ENCODE assay signal across 23 mouse cellular contexts in genomic region chr5:36844490-36844889, GRCm38 (mm10). TPM values are rescaled to one million over a fixed set of nuclear protein-coding genes. Genes with fewer than 3 reads are reported as not detected.
DNase-seq lines count a peak whose midpoint lies in the region; ATAC-seq and TF ChIP-seq lines count a peak whose summit lies in the region.
"Had no signal": no experiment of that assay in that cellular context is flagged by ENCODE, and none has a peak within 500 bp of the region (broad histone marks: within the 10 kb centered on the region; RNA-seq: fewer than 3 reads in every experiment).

No protein-coding gene starts in this region.

- H3K4me1 ChIP-seq in neural tube, embryonic 13.5 days (replicated peaks) = peaks cover 9% of the 10 kb centered on the region
- H3K4me1 ChIP-seq: forebrain, embryonic 13.5 days; limb, embryonic 12.5 days had no signal

- H3K4me2 ChIP-seq in neural tube, embryonic 13.5 days = no peak overlapping the region
- H3K4me2 ChIP-seq: embryonic facial prominence, embryonic 15.5 days; forebrain, embryonic 13.5 days; heart, embryonic 11.5 days; limb, embryonic 12.5 days had no signal

- no peak overlapping the region for H3K4me3 ChIP-seq in neural tube, embryonic 13.5 days
- no peak overlapping the region for H3K4me3 ChIP-seq in gastrocnemius, adult 2 months
- H3K4me3 ChIP-seq: embryonic facial prominence, embryonic 15.5 days; forebrain, embryonic 13.5 days; limb, embryonic 12.5 days; megakaryocyte, embryonic 14.5 days had no signal

- no peak for TF ChIP-seq CTCF in brain, embryonic 14.5 days (IDR thresholded peaks at IDR 0.05; ENCODE audit: borderline replicate concordance, extremely low read depth, insufficient read depth, insufficient read length)
- TF ChIP-seq CTCF in gastrocnemius, adult 2 months (IDR thresholded peaks at IDR 0.05) = no peak

- DNase-seq in left cerebral cortex, adult 11 months (ENCODE audit: low spot score) = peak; percentile 51
- DNase-seq in left cerebral cortex, postnatal 10 days (ENCODE audit: extremely low spot score in 1 of 2, low spot score in 2 of 2) = no peak
- peak; percentile 85 for DNase-seq in brain, adult 2 months (ENCODE audit: low read depth, low spot score)
- peak; percentile 29 for DNase-seq in brain, embryonic 14.5 days (ENCODE audit: low read depth)
- DNase-seq in kidney, adult 11 months = no peak
- no peak for DNase-seq in gastrocnemius, adult 2 months
- DNase-seq: adrenal gland, adult 8-10 months; cerebellum, adult 8-10 months; gastrocnemius, postnatal 36 days; kidney, postnatal 14 days; thymus, adult 18-20 months had no signal

- no peaks in the 10 kb centered on the region for H3K9me3 ChIP-seq in neural tube, embryonic 13.5 days
- H3K9me3 ChIP-seq: embryonic facial prominence, embryonic 15.5 days; forebrain, embryonic 13.5 days; limb, embryonic 12.5 days had no signal

- 20% methylated on average over 10 of the region's 10 CpGs for WGBS in neural tube, embryonic 13.5 days

- intact Hi-C loops in left cerebral cortex, postnatal 10 days (cut with DNase I) = loop anchor here (2.0 kb wide), 1 partner anchor 22 kb away; no protein-coding TSS in a partner anchor
- intact Hi-C loops in gastrocnemius, adult 2 months (cut with DNase I) = no loop called here

- H3K27ac ChIP-seq in neural tube, embryonic 13.5 days (replicated peaks) = peak overlapping the region; percentile 90
- no peak overlapping the region for H3K27ac ChIP-seq in gastrocnemius, adult 2 months
- H3K27ac ChIP-seq: embryonic facial prominence, embryonic 15.5 days; forebrain, embryonic 13.5 days; limb, embryonic 12.5 days; liver, embryonic 14.5 days had no signal

- no peaks in the 10 kb centered on the region for H3K36me3 ChIP-seq in neural tube, embryonic 13.5 days
- H3K36me3 ChIP-seq: embryonic facial prominence, embryonic 15.5 days; limb, embryonic 12.5 days had no signal

- H3K9ac ChIP-seq in neural tube, embryonic 13.5 days = no peak overlapping the region
- H3K9ac ChIP-seq: embryonic facial prominence, embryonic 15.5 days; forebrain, embryonic 13.5 days; limb, embryonic 12.5 days; liver, embryonic 14.5 days had no signal

- no peak for TF ChIP-seq POLR2A in brain, embryonic 14.5 days (IDR thresholded peaks at IDR 0.05; ENCODE audit: borderline replicate concordance, extremely low read depth, insufficient read depth, insufficient read length, poor library complexity, severe bottlenecking)

- ATAC-seq in neural tube, embryonic 13.5 days (ENCODE audit: low read depth) = peak; percentile 83
- ATAC-seq: CD4-positive, CD25-positive, alpha-beta regulatory T cell, adult 4 months; forebrain, embryonic 13.5 days; intestine, postnatal 0 days; lung, postnatal 0 days had no signal

- no peaks in the 10 kb centered on the region for H3K27me3 ChIP-seq in neural tube, embryonic 13.5 days
- H3K27me3 ChIP-seq: embryonic facial prominence, embryonic 15.5 days; forebrain, embryonic 13.5 days had no signal

RNA-seq across cellular contexts. Expression of gene Man2b2, which starts 14.0 kb away (rescaled TPM):
- total RNA-seq in left cerebral cortex, postnatal 10 days (2021) = 10 to 100 TPM; 18.2 to 23.1 TPM
- polyA plus RNA-seq in brain, embryonic 14.5 days (2012; rRNA removed) = 13.8 and 18.1 TPM in 2 replicates
- 11.9 and 12.9 TPM in 2 replicates for polyA plus RNA-seq in neural tube, embryonic 13.5 days (2015; fragmentation: Nextera tagmentation; extraction: Ambion mirVana)
- 1 to 10 TPM; 4.7 to 6.2 TPM for total RNA-seq in gastrocnemius, adult 2 months (2021)

RNA-seq across cellular contexts. Expression of gene Ppp2r2c, which starts 23.8 kb away (rescaled TPM):
- total RNA-seq in left cerebral cortex, postnatal 10 days (2021) = 100 to 1,000 TPM; 380 to 391 TPM
- 49.0 and 66.7 TPM in 2 replicates for polyA plus RNA-seq in brain, embryonic 14.5 days (2012; rRNA removed)
- 43.1 and 44.8 TPM in 2 replicates for polyA plus RNA-seq in neural tube, embryonic 13.5 days (2015; fragmentation: Nextera tagmentation; extraction: Ambion mirVana)
- under 1 TPM; 0.17 to 0.18 TPM for total RNA-seq in gastrocnemius, adult 2 months (2021)
- total RNA-seq: MEL; neutrophil, adult 5-6 weeks had no signal
- polyA plus RNA-seq: CD4-positive, CD25-positive, alpha-beta regulatory T cell, adult 4 months; liver, embryonic 14.5 days; lung, postnatal 0 days had no signal

RNA-seq across cellular contexts. Expression of gene Mrfap1, which starts 47.9 kb away (rescaled TPM):
- 100 to 1,000 TPM; 454 to 457 TPM for total RNA-seq in left cerebral cortex, postnatal 10 days (2021)
- 169 and 202 TPM in 2 replicates for polyA plus RNA-seq in brain, embryonic 14.5 days (2012; rRNA removed)
- 323 and 340 TPM in 2 replicates for polyA plus RNA-seq in neural tube, embryonic 13.5 days (2015; fragmentation: Nextera tagmentation; extraction: Ambion mirVana)
- total RNA-seq in gastrocnemius, adult 2 months (2021) = 100 to 1,000 TPM; 207 to 261 TPM

Comparison
In these comparisons a context has a peak if more than half of its experiments do, and no peak if none do; other contexts are left out.
1. DNase-seq: peak in left cerebral cortex, adult 11 months (single experiment), brain, adult 2 months (single experiment) and brain, embryonic 14.5 days (single experiment); none in left cerebral cortex, postnatal 10 days (0 of 2), kidney, adult 11 months (single experiment) and gastrocnemius, adult 2 months (single experiment).
2. RNA of gene Ppp2r2c, which starts 23.8 kb away (total RNA-seq): 380 to 391 TPM in left cerebral cortex, postnatal 10 days; 0.17 to 0.18 TPM in gastrocnemius, adult 2 months; every median in the first group is over 100 times any median in the second.